Mouse (Mus musculus): ENCODE data around the gene 1700025C18Rik. TPM values are rescaled to one million over a fixed set of nuclear protein-coding genes. Genes with fewer than 3 reads are reported as not detected.

1700025C18Rik gene
- not detected for polyA plus RNA-seq (2014; fragmentation: Illumina TruSeq; extraction: RNeasy Lipid Tissue Mini Kit (QIAGEN cat#74804); ENCODE audit: insufficient read depth, low read depth, low replicate concordance)

GRCm38 (mm10) chr2:165090650-165091049, at the start of gene 1700025C18Rik:
TSS of gene 1700025C18Rik (minus strand) at chr2:165090750.

GRCm38 (mm10) chr2:165054888-165055852, 35.4 kb downstream of the 1700025C18Rik start, which contains the start of gene Cd40:
TSS of gene Cd40 (plus strand) at chr2:165055627.

GRCm38 (mm10) chr2:165034131-165035057, 56.2 kb downstream of the 1700025C18Rik start, which contains the start of gene Ncoa5:
TSS of gene Ncoa5 (minus strand) at chr2:165034867.

Other genes with a start within 250 kb of the 1700025C18Rik start
- 368 TPM for gene Pltp, start 233.0 kb downstream of the 1700025C18Rik start, polyA plus RNA-seq (2014; fragmentation: Illumina TruSeq; extraction: RNeasy Lipid Tissue Mini Kit (QIAGEN cat#74804); ENCODE audit: insufficient read depth, low read depth, low replicate concordance)
- 39.9 TPM for gene Pcif1, start 211.4 kb downstream of the 1700025C18Rik start, polyA plus RNA-seq (2014; fragmentation: Illumina TruSeq; extraction: RNeasy Lipid Tissue Mini Kit (QIAGEN cat#74804); ENCODE audit: insufficient read depth, low read depth, low replicate concordance)
- 5.3 TPM for gene Zfp335, start 179.0 kb downstream of the 1700025C18Rik start, polyA plus RNA-seq (2014; fragmentation: Illumina TruSeq; extraction: RNeasy Lipid Tissue Mini Kit (QIAGEN cat#74804); ENCODE audit: insufficient read depth, low read depth, low replicate concordance)
- gene Mmp9, start 150.0 kb downstream of the 1700025C18Rik start, polyA plus RNA-seq (2014; fragmentation: Illumina TruSeq; extraction: RNeasy Lipid Tissue Mini Kit (QIAGEN cat#74804); ENCODE audit: insufficient read depth, low read depth, low replicate concordance) = 8.8 TPM
- gene Slc12a5, start 129.9 kb downstream of the 1700025C18Rik start, polyA plus RNA-seq (2014; fragmentation: Illumina TruSeq; extraction: RNeasy Lipid Tissue Mini Kit (QIAGEN cat#74804); ENCODE audit: insufficient read depth, low read depth, low replicate concordance) = 1.6 TPM
- 15.4 TPM for gene Ncoa5, start 55.9 kb downstream of the 1700025C18Rik start, polyA plus RNA-seq (2014; fragmentation: Illumina TruSeq; extraction: RNeasy Lipid Tissue Mini Kit (QIAGEN cat#74804); ENCODE audit: insufficient read depth, low read depth, low replicate concordance)
- gene Cd40, start 35.1 kb downstream of the 1700025C18Rik start, polyA plus RNA-seq (2014; fragmentation: Illumina TruSeq; extraction: RNeasy Lipid Tissue Mini Kit (QIAGEN cat#74804); ENCODE audit: insufficient read depth, low read depth, low replicate concordance) = 22.3 TPM
- 0.85 TPM for gene Cdh22, start 144.1 kb upstream of the 1700025C18Rik start, polyA plus RNA-seq (2014; fragmentation: Illumina TruSeq; extraction: RNeasy Lipid Tissue Mini Kit (QIAGEN cat#74804); ENCODE audit: insufficient read depth, low read depth, low replicate concordance)
- gene Slc35c2, start 197.1 kb upstream of the 1700025C18Rik start, polyA plus RNA-seq (2014; fragmentation: Illumina TruSeq; extraction: RNeasy Lipid Tissue Mini Kit (QIAGEN cat#74804); ENCODE audit: insufficient read depth, low read depth, low replicate concordance) = 23.1 TPM
- gene Elmo2, start 235.7 kb upstream of the 1700025C18Rik start, polyA plus RNA-seq (2014; fragmentation: Illumina TruSeq; extraction: RNeasy Lipid Tissue Mini Kit (QIAGEN cat#74804); ENCODE audit: insufficient read depth, low read depth, low replicate concordance) = 29.0 TPM